Mouse (Mus musculus): Measurements from ENCODE around the gene L3mbtl4. TPM values are rescaled to one million over a fixed set of nuclear protein-coding genes. Genes with fewer than 3 reads are reported as not detected.

Gene L3mbtl4
- polyA plus RNA-seq, 1 experiment from 2014 or later: not detected

DNA sequence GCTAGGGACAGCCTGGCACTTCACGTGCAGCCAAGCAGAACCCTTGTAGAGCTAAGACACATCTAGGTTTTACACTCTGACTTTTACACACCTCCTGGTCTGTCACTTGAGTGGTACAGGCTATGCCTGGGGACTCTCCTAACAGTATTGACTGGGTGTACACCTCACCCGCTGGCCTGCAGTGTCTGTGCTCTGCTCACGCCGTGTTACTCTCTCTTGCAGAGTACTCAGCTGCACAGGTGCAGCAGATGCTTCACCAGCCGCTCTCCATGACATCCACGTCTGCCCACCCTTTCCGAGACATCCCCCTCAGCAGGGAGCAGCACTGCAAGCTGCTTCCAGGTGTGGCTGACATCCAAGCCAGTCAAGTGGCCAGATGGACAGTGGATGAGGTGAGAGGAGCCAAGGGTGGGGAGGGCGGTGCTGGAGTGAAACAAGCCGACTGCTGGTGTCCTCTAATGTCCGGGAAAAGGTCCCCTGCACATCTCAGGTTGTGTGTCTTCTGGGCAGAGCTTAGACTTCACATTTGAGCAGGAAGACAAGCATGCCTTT is 490.8 kb downstream of the L3mbtl4 start:
- Histone ChIP-seq H3K4me2 (no peak overlapping the region), H3K27ac (replicated peaks) (no peak overlapping the region), H3K9ac (no peak overlapping the region), H3K4me1 (replicated peaks) (no peaks in the 10 kb centered on the region), H3K27me3 (no peaks in the 10 kb centered on the region), H3K9me3 (replicated peaks) (no peaks in the 10 kb centered on the region), H3K36me3 (replicated peaks) (no peaks in the 10 kb centered on the region), H3K4me3 (replicated peaks) (no peak overlapping the region)
- 65% methylated on average over 10 of the region's 10 CpGs for WGBS (ENCODE audit: insufficient replicate concordance)
- ATAC-seq (ENCODE audit: insufficient read depth): no peak

DNA sequence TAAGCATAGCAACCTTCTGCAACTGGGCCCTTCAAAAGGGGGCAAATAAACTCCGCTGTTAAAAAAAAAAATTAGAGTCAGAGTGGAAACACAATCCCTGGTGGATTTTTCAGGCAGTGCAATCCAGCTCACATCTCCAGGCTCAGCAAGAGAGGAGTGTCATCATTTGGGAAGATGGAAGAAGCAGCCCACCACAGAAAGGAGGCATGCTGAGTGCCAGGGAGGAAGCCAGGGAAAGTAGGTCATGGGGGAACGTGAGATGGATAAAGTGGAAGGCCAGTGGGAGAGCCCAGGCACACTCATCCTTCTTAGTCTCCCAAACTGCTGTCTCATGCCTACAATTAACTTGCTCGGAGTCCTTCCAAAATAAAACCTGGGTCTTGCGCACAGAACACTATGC is 496.0 kb downstream of the L3mbtl4 start:
- Histone ChIP-seq H3K9me3 (replicated peaks) (no peaks in the 10 kb centered on the region), H3K4me2 (no peak overlapping the region), H3K4me1 (replicated peaks) (no peaks in the 10 kb centered on the region), H3K27ac (replicated peaks) (no peak overlapping the region), H3K27me3 (no peaks in the 10 kb centered on the region), H3K9ac (no peak overlapping the region), H3K4me3 (replicated peaks) (no peak overlapping the region), H3K36me3 (replicated peaks) (no peaks in the 10 kb centered on the region)
- ATAC-seq (ENCODE audit: insufficient read depth): no peak
- 62% methylated on average over 4 of the region's 4 CpGs for WGBS (ENCODE audit: insufficient replicate concordance)

DNA sequence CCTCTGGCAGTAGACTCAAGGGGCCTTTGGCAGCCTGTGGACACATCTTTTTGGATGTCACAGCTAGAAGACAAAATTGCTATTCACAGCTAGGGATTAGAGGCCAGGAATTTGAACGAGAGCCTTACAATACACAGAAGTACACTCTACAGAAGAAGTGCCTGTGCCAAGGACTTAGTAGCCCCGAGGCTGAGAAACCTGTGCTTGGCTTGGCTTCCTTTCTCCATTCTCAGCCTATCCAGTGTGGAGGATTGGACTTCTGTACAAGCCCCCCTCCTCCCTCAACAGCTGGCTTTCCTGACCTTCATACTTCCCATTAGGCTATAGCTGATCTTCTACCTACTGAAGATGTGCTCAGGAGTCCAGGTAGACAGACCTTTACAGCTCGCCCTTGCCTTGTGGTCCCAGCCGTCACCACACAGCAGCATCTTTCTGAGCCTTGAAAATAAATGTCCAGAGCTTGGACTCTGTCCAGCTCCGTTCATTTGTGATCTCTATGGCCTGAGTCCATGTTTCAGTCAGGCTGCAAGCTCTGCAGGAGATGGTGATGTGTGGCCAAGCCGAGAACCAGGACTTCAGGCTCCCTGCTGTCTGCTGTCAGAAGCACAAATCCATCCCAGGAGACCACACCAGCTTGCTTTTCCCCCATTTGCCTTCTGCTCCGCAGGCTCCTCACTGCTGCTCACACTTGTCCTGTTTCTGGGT is 497.6 kb downstream of the L3mbtl4 start:
- Histone ChIP-seq H3K36me3 (replicated peaks) (no peaks in the 10 kb centered on the region), H3K27ac (replicated peaks) (no peak overlapping the region), H3K4me1 (replicated peaks) (no peaks in the 10 kb centered on the region), H3K9me3 (replicated peaks) (no peaks in the 10 kb centered on the region), H3K27me3 (no peaks in the 10 kb centered on the region), H3K4me2 (no peak overlapping the region), H3K4me3 (replicated peaks) (no peak overlapping the region), H3K9ac (no peak overlapping the region)
- WGBS (ENCODE audit: insufficient replicate concordance): 47% methylated on average over 7 of the region's 7 CpGs
- ATAC-seq (ENCODE audit: insufficient read depth): no peak

DNA sequence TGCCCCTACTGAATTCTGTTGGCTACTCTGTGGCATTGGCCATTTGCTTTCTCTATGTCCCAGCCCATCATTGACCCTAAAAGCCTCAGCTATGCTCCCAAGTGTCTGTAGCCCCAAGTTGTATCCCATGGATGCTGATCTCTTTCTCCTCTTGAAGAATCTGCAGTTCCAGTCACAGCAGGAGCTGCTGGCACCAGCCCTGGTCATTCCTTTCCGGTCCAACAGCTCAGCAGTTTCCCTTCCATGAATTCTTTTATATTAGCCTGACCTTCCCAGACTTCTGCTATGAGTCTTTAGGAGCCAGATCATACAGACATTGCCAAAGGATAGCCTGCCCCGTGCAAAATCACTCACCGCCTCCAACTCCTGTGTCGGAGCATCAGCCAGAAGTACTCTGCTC is 520.1 kb downstream of the L3mbtl4 start:
- Histone ChIP-seq H3K4me1 (replicated peaks) (no peaks in the 10 kb centered on the region), H3K4me2 (no peak overlapping the region), H3K9ac (no peak overlapping the region), H3K27ac (replicated peaks) (no peak overlapping the region), H3K27me3 (no peaks in the 10 kb centered on the region), H3K36me3 (replicated peaks) (no peaks in the 10 kb centered on the region), H3K9me3 (replicated peaks) (no peaks in the 10 kb centered on the region), H3K4me3 (replicated peaks) (no peak overlapping the region)
- WGBS (ENCODE audit: insufficient replicate concordance): 65% methylated on average over 4 of the region's 4 CpGs
- no peak for ATAC-seq (ENCODE audit: insufficient read depth)

DNA sequence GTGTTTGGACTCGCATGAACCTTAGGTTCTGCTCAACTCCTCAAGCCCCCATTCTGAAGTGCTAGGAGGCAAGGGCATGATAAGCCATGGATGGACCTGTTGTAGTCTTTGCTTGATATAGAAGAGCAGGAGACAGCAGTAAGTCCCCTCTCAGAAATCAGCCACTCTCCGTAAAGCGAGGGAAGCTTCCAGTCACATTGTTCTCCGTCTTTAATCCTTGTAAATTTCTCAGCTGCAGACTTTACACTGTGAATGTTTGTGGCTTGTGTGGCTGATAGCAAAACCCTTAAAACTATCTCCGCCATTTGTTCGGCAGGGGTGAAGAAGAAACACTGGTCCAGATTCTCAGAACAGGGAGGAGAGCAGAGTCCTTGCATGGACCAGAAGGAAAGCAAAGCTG is 552.7 kb downstream of the L3mbtl4 start, which contains the start of gene Tmem200c:
Gene Tmem200c, plus strand, starts transcription at position 301 of the 400 bp plus-strand sequence.
- Histone ChIP-seq H3K27ac (replicated peaks) (no peak within 1 kb of the TSS), H3K27me3 (no peaks in the 10 kb centered on the region), H3K36me3 (replicated peaks) (no peaks in the 10 kb centered on the region), H3K9ac (no peak within 1 kb of the TSS), H3K4me3 (replicated peaks) (no peak within 1 kb of the TSS), H3K4me1 (replicated peaks) (no peaks in the 10 kb centered on the region), H3K4me2 (no peak within 1 kb of the TSS), H3K9me3 (replicated peaks) (no peaks in the 10 kb centered on the region)
- 69% methylated on average over 6 of the region's 6 CpGs for WGBS (ENCODE audit: insufficient replicate concordance)
- ATAC-seq (ENCODE audit: insufficient read depth): no peak
